Mouse (Mus musculus) stomach, postnatal 0 days (tissue): ENCODE measurements around the gene Plekhg6. TPM values are rescaled to one million over a fixed set of nuclear protein-coding genes. Genes with fewer than 3 reads are reported as not detected.
A peak's percentile ranks its signal among the peaks of the same experiment; 100 is the strongest.

Experiments
- ATAC-seq: fragments of 200-750 bp; cut with Nextera tagmentation; 2 replicates; pipeline ENCODE4 v1.8.0; 2017; ENCODE audit not compliant: low FRiP score, low TSS enrichment
- DNase-seq: peaks from one replicate; pipeline ENCODE4 v3.0.0-alpha.2; 2016; ENCODE audit warnings: low spot score
- H3K27ac ChIP-seq: fragments of 300-500 bp; sonication (generic); replicated peaks from 2 replicates; pipeline ENCODE4 v1.5.1; 2014; ENCODE audit warnings: mild to moderate bottlenecking, control low read depth
- H3K27me3 ChIP-seq: fragments of 300-500 bp; sonication (generic); 2 replicates; pipeline ENCODE4 v1.6.1; 2014; ENCODE audit warnings: low read length; ENCODE audit not compliant: control insufficient read depth, insufficient read depth
- H3K36me3 ChIP-seq: fragments of 300-500 bp; sonication (generic); 2 replicates; pipeline ENCODE4 v1.6.1; 2014; ENCODE audit warnings: low read length, mixed read lengths; ENCODE audit not compliant: control insufficient read depth, insufficient read depth
- H3K4me1 ChIP-seq: fragments of 300-500 bp; sonication (generic); replicated peaks from 2 replicates; pipeline ENCODE4 v1.6.1; 2014; ENCODE audit warnings: antibody characterized with exemption; ENCODE audit not compliant: control insufficient read depth, insufficient read depth
- H3K4me2 ChIP-seq: fragments of 300-500 bp; sonication (generic); replicated peaks from 2 replicates; pipeline ENCODE4 v1.6.1; 2014; ENCODE audit warnings: low read depth, mild to moderate bottlenecking, control low read depth, moderate library complexity
- H3K4me3 ChIP-seq: fragments of 300-500 bp; sonication (generic); 2 replicates; pipeline ENCODE4 v1.5.1; 2014; ENCODE audit warnings: low read depth, low read length, control low read depth
- H3K9ac ChIP-seq: fragments of 300-500 bp; sonication (generic); 2 replicates; pipeline ENCODE4 v1.6.1; 2014; ENCODE audit warnings: mild to moderate bottlenecking, low read length, control low read depth, mixed read lengths
- H3K9me3 ChIP-seq: fragments of 300-500 bp; sonication (generic); 2 replicates; pipeline ENCODE4 v1.6.1; 2016; ENCODE audit warnings: low read length; ENCODE audit not compliant: control insufficient read depth
- CTCF ChIP-seq: IDR thresholded peaks from 2 replicates; pipeline ENCODE4 v1.5.1; 2016; ENCODE audit warnings: antibody characterized with exemption, low read depth, mild to moderate bottlenecking, moderate library complexity
- EP300 ChIP-seq: optimal IDR thresholded peaks from 2 replicates; pipeline ENCODE3; 2016; ENCODE audit warnings: antibody characterized with exemption
- WGBS: fragments of 180-500 bp; shearing (Covaris S2); extraction: QIAGEN DNeasy Blood & Tissue Kit; methylation state at CpG from one replicate; pipeline ENCODE4 v1.1.7; 2014; 5-methylcytosine and 5-hydroxymethylcytosine counted together
- polyA plus RNA-seq: library from polyadenylated mRNA; unstranded; fragments of >200 nt; fragmentation: Nextera tagmentation; extraction: Ambion mirVana; gene quantifications from 2 replicates; pipeline ENCODE4 v1.2.1, GENCODE M21; 2015

Plekhg6 gene
- polyA plus RNA-seq, 1 experiment from 2014 or later, result 6.3 TPM

GRCm38 (mm10) chr6:125411661-125412060, 31.1 kb upstream of the Plekhg6 start:
- WGBS, result 86% methylated on average over 6 of the region's 6 CpGs
- no peaks in the 10 kb centered on the region for H3K36me3 ChIP-seq
- H3K4me1 ChIP-seq, result no peaks in the 10 kb centered on the region
- TF ChIP-seq EP300 (no peak), CTCF (no peak)
- no peak overlapping the region; the same call in 1 of the 2 replicates for H3K27ac ChIP-seq
- H3K4me3 ChIP-seq, result no peak overlapping the region
- no peaks in the 10 kb centered on the region for H3K9me3 ChIP-seq
- DNase-seq (no peak), ATAC-seq (no peak)
- no peaks in the 10 kb centered on the region for H3K27me3 ChIP-seq
- no peak overlapping the region for H3K9ac ChIP-seq
- no peak overlapping the region for H3K4me2 ChIP-seq

DNA sequence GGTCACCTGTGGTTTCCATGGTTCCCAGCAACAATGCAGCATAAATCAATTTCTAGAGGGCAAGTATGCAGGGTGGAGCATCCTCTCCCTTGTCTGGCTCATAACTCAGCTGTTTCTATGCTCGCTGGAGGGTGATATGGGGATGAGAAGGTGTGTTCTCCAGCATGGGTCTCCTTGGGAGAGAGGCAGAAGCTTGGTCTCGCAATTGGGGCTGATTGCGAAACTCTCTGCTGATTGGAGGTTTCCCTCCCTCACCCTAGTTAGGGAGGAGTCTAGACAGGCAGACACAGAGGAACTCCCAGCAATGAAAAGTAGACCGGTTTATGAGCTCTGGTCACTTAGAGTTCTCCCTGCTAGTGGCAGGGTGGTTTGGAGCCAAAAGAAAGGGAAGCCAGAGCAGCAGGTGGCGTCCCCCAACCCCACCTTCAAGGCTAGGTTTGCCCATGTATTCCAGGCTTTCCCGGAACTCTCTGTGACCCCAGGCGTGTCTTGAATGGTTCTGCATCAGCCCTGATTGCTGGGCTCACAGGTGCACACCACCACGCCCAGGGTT, 30.5 kb upstream of the Plekhg6 start:
- WGBS, result 44% methylated on average over 8 of the region's 8 CpGs
- ATAC-seq (peak; percentile 41), DNase-seq (peak; percentile 55)
- H3K27me3 ChIP-seq, result no peaks in the 10 kb centered on the region
- H3K36me3 ChIP-seq, result no peaks in the 10 kb centered on the region
- no peak for TF ChIP-seq EP300
- no peak for TF ChIP-seq CTCF
- peak overlapping the region; percentile 45; the same call in 1 of the 2 replicates for H3K27ac ChIP-seq
- H3K4me1 ChIP-seq, result no peaks in the 10 kb centered on the region
- H3K4me2 ChIP-seq, result no peak overlapping the region
- H3K4me3 ChIP-seq, result no peak overlapping the region
- H3K9ac ChIP-seq, result no peak overlapping the region
- no peaks in the 10 kb centered on the region for H3K9me3 ChIP-seq

- 48% methylated on average over 11 of the region's 11 CpGs for WGBS
- DNase-seq, result no peak
- Histone ChIP-seq H3K4me3 (no peak overlapping the region), H3K4me1 (no peaks in the 10 kb centered on the region), H3K27me3 (no peaks in the 10 kb centered on the region), H3K27ac (no peak overlapping the region), H3K36me3 (no peaks in the 10 kb centered on the region), H3K4me2 (no peak overlapping the region), H3K9me3 (no peaks in the 10 kb centered on the region), H3K9ac (no peak overlapping the region)
- ATAC-seq, result no peak
- TF ChIP-seq CTCF (no peak), EP300 (no peak)
Observed at GRCm38 (mm10) chr6:125410551-125410950, 30.0 kb upstream of the Plekhg6 start.

DNA sequence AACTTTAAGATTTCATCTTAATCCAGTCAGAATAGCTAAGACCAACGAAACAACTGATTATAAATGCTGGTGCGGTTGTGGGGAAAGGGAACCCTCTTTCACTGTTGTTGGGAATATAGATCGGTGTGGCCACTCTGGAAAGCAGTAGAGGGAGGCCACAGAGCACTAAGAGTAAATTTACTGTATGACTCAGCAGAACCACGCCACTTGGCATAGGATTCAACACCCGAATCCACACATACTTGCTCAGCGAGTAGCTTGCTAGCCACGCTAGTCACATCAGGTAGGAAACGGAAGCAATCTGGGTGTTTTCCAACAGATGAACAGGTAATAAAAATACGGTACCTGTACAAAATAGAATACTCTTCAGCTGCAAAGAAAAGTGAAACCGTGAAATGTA, 27.1 kb upstream of the Plekhg6 start:
- H3K4me3 ChIP-seq, result no peak overlapping the region
- TF ChIP-seq EP300 (no peak), CTCF (no peak)
- WGBS, result 68% methylated on average over 10 of the region's 10 CpGs
- H3K9ac ChIP-seq, result no peak overlapping the region
- peak; percentile 81 for ATAC-seq
- no peaks in the 10 kb centered on the region for H3K9me3 ChIP-seq
- no peak overlapping the region for H3K27ac ChIP-seq
- no peaks in the 10 kb centered on the region for H3K27me3 ChIP-seq
- H3K36me3 ChIP-seq, result no peaks in the 10 kb centered on the region
- no peak overlapping the region for H3K4me2 ChIP-seq
- peak; percentile 50 for DNase-seq
- no peaks in the 10 kb centered on the region for H3K4me1 ChIP-seq

- ATAC-seq (peak; percentile 71), DNase-seq (peak; percentile 61)
- no peaks in the 10 kb centered on the region for H3K27me3 ChIP-seq
- no peak overlapping the region for H3K4me2 ChIP-seq
- H3K27ac ChIP-seq, result no peak overlapping the region
- H3K4me3 ChIP-seq, result no peak overlapping the region
- H3K9me3 ChIP-seq, result no peaks in the 10 kb centered on the region
- no peak for TF ChIP-seq CTCF
- no peak for TF ChIP-seq EP300
- no peak overlapping the region for H3K9ac ChIP-seq
- 63% methylated on average over 7 of the region's 7 CpGs for WGBS
- H3K4me1 ChIP-seq, result no peaks in the 10 kb centered on the region
- no peaks in the 10 kb centered on the region for H3K36me3 ChIP-seq
Observed at GRCm38 (mm10) chr6:125407224-125407623, 26.6 kb upstream of the Plekhg6 start.

DNA sequence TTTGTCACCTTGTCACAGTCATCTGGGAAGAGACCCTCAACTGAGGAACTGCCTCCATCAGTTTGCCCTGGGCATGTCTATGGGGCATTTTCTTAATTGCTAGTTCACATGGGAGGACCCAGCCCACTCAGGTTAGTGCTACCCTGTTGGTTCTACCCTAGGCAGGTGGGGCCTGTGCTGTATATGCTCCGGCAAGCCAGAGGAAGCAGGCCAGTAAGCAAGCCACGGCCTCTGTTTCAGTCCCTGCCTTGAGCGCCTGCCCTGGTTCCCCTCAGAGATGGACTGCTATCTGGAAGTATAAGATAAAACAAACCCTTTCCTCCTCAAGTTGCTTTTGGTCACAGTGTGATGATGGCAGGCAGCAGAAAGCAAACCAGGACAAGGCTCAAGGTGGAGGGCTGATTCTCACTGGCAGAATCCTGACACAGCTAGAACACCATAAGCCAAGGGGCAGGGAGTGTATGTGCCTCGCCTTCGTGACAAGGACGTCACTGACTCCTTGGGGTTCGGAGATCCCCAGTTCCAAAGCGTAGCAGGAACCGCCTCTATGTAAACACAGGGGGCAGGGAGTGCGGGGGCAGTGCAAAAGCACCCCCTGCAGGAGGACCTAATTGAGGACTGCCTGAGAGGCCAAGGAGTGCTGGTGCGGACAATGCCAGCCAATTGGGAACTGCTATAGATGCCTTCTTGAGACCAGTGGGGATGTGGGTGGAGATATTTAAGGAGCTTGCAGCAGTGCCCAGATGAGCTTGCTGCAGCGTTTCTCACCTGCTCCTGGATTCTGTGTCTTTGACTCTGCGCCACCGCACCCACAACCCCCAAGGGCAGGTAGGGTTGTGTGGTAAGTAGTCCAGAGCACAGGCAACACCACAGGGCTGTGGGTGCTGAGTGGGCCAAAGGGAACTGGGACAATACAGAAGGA, 25.1 kb upstream of the Plekhg6 start:
- H3K9me3 ChIP-seq, result no peaks in the 10 kb centered on the region
- no peaks in the 10 kb centered on the region for H3K27me3 ChIP-seq
- no peak overlapping the region for H3K27ac ChIP-seq
- ATAC-seq (peak; percentile 14; the same call in 1 of the 2 replicates), DNase-seq (no peak)
- H3K4me1 ChIP-seq, result no peaks in the 10 kb centered on the region
- H3K4me2 ChIP-seq, result no peak overlapping the region
- TF ChIP-seq CTCF, result peak; percentile 31
- TF ChIP-seq EP300, result no peak
- no peak overlapping the region for H3K4me3 ChIP-seq
- WGBS, result 54% methylated on average over 14 of the region's 14 CpGs
- H3K9ac ChIP-seq, result no peak overlapping the region
- no peaks in the 10 kb centered on the region for H3K36me3 ChIP-seq
